Mouse (Mus musculus) right cerebral cortex, postnatal 25 days (tissue): ENCODE measurements around the gene Cox8a.

Experiments used
- DNase-seq: peaks from one replicate; pipeline ENCODE4 v3.0.0; 2022

Cox8a gene

DNA sequence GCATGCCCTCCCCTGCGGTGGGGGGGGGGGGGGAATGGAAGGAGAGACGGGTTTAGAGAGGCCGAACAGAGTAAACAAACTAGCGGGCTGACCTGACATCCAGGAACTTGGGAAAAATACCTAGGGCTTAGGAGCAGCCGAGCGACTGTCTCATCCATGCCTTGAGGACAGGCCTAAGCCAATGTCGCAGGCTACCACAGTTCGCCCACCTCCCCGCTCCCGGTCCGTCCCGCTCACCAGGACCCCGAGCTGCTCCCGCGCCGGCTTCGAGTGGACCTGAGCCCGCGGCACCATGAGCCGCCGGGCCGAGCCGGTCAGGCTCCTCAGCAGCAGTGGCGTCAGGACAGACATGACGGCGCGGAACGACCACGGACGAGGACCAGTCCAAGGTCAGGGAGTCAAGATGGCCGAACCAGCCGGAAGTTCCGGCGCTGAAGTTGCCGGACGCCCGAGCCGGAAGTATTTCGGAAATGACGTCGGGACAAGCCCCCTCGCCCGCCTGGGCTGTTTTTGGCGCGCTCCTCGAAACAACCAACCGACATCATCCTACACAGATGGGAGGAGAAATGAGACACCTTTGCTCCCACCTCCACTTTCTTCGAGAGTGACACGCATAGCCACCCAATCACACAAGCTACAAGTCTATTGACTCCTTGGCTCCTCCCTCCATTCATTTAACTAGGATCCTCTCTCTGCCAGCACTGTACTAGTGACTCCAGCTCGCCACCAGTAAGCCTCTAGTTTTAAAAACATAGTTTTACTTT lies at the start of gene Cox8a:
Cox8a (minus strand) TSS at position 455 of the 764 bp plus-strand sequence.
- DNase-seq: peak; percentile 97

GRCm38 (mm10) chr19:7266421-7266831 lies 49.0 kb upstream of the Cox8a start:
- no peak for DNase-seq

GRCm38 (mm10) chr19:7265478-7266191 lies 48.2 kb upstream of the Cox8a start:
- no peak for DNase-seq

DNA sequence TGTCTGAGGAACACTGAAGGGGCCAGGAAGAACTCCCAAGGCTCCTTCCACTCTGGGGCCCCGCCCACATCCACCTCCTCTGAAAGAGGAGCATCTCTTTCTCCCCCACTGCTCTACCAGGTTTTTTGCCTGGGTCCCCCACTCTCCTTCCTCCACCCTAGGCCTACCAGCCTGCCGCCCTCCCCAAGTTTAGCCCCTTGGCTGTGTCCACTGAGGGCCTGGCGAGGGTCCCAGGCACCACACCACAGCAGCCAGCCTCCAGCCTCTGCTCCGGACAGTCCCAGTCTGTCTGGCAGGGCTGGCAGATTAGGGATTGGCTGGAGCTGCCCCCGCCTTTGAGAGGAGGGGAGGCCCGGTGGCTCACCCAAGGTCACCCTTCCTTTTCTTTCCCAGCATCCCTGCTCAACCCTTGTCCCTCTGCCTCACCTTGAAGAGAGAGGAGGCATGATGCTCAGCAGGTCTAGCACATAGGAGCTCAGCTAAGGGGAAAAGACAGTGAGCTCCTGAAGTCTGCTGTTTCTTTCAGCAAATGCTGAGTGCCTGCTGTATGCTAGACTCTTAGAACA lies 47.4 kb upstream of the Cox8a start:
- DNase-seq: peak; percentile 38

DNA sequence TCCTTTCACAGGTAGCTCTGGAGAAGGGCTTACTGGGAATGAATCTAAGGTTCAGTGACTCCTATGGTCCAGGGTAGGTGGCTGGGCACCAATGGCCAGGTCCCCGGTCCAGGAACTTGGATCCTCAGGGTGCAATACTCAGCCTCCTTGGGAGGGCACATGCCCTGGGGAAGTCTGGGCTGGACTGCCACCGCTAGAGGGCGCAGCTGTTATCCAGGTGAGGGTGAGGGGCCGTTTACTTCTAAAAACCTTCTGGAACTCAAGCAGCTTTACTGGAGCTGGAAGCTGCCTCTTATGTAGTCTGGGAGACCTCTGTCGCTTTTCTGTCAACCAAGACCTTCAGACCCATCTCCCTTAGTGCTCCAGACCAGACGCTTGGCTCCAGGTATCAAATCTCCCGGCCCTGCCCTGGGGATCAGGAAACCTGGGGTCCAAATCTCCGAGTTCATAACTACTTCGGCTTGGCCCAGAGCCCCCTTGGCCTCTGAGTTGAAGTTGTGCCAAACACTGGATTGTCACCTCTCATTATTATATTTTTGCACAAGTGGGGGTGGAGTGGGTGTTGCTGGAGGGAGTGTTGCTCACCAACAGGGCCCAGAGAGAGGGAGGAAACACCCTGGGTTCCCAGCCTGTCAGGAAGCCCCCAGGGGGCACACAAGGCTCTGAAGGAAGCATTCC lies 46.8 kb upstream of the Cox8a start:
- DNase-seq: peak; percentile 70

- no peak for DNase-seq
Measured at GRCm38 (mm10) chr19:7262592-7262991, 45.2 kb upstream of the Cox8a start.

DNA sequence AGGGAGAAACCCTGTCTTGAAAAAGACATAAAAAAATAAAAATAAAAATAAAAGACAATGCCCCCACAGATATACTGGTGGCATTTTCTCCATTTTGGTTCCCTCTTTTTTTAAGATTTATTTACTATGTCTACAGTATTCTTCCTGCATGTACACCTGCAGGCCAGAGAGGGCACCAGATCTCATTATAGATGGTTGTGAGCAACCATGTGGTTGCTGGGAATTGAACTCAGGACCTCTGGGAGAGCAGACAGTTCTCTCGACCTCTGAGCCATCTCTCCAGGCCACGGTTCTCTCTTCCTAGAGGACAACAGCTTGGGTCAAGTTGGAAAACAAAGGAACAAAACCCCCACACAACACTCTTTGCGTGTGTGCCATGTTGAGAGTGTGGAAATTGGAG lies 44.5 kb upstream of the Cox8a start:
- DNase-seq: no peak

- DNase-seq: no peak
Measured at GRCm38 (mm10) chr19:7261476-7261875, 44.1 kb upstream of the Cox8a start.

GRCm38 (mm10) chr19:7257881-7258280 lies 40.5 kb upstream of the Cox8a start:
- no peak for DNase-seq

- no peak for DNase-seq
Measured at GRCm38 (mm10) chr19:7246021-7246420, 28.6 kb upstream of the Cox8a start.

- peak; percentile 94 for DNase-seq
Measured at GRCm38 (mm10) chr19:7240782-7241690, 23.6 kb upstream of the Cox8a start, which contains the start of gene Naa40. Gene Naa40 (minus strand): TSS chr19:7241183.

GRCm38 (mm10) chr19:7240291-7240690 lies 22.9 kb upstream of the Cox8a start:
- no peak for DNase-seq

DNA sequence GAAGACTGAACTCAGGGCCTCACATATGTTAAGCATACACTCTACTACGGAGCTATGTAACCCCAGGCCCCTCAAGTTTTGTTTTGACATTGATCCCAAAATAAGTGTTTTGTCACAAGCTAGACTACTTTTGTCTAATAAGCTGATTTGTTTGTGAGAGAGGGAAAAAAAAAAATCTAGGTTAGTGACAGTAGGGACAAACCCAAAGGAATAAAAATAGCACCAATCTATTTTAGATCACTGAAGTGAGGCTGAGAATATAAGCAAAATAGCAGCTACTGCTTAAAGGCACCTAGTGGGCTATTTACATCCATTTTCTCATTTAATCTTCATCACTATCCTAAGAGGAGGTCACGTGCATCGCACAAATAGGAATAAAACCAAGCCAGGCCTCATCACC lies 22.2 kb upstream of the Cox8a start:
- no peak for DNase-seq

- DNase-seq: no peak
Measured at GRCm38 (mm10) chr19:7236742-7237141, 19.3 kb upstream of the Cox8a start.

DNA sequence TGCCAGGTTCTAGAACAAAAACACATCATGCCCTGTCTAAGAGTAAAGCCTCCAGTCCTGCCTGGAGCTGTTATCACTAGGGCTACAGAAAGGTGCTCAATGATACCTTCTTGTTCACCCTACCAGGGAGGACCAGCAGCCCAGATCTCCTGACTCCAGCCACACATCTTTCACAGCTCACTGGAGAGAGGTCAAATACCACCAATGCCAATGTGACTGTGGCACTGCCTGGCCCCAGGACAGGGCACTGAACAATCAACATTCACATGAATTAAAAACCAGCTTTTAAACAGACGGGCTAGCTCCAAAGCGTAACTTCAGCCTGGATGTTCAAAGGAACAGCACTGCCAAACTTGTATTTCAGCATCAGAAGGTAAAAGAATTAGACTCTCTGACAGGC lies 18.6 kb upstream of the Cox8a start:
- DNase-seq: no peak

- DNase-seq: no peak
Measured at GRCm38 (mm10) chr19:7235461-7235860, 18.0 kb upstream of the Cox8a start.

DNA sequence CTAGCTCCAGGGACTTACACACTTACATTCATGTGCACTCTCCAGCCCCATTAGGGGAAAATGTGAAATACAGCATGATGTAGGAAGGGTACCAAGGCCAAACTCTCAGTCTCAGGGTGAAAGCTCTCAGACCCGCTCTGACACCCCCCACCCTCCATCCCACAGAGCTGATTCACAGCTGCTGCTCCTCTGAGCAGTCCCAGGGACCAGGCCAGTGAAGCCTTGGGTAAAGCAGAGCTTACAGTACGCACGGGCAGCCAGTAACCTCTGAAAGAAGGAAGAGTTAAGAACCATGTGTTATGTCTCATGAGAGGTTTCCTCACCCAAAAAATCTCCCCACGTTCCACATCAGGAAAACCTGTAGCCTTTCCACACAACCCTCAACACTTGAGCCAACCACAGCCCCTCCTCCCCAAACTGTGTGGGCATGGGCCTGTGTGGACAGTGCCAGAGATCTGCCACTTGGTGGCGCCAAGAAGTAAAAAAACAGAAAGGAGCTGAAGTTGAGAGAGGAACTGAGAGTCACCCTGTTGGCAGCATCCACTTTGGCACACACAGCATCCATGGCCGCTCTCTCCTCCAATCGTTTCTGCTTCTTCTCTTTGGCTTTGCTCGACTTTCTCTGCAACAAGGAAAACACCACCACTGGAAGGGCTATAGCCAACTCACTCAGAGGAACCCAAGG lies 17.3 kb upstream of the Cox8a start:
- peak; percentile 79 for DNase-seq

GRCm38 (mm10) chr19:7226511-7226914 lies 9.1 kb upstream of the Cox8a start:
- no peak for DNase-seq

- no peak for DNase-seq
Measured at GRCm38 (mm10) chr19:7225096-7225690, 7.8 kb upstream of the Cox8a start.

GRCm38 (mm10) chr19:7224253-7224652 lies 6.8 kb upstream of the Cox8a start:
- DNase-seq: no peak

GRCm38 (mm10) chr19:7223488-7223887 lies 6.1 kb upstream of the Cox8a start:
- no peak for DNase-seq
